In genomic region chr8:35256958-35257357, GRCm38 (mm10) we compare ENCODE assay signal across 10 mouse cellular contexts.
DNase-seq lines count a peak whose midpoint lies in the region; ATAC-seq and TF ChIP-seq lines count a peak whose summit lies in the region.
"Had no signal": no experiment of that assay in that cellular context is flagged by ENCODE, and none has a peak within 500 bp of the region (broad histone marks: within the 10 kb centered on the region; RNA-seq: fewer than 3 reads in every experiment).

No protein-coding gene starts in this region.

- H3K4me3 ChIP-seq in lung, adult 2 months (replicated peaks; ENCODE audit: extremely low read depth, low read depth, low read length): no peak overlapping the region
- H3K4me3 ChIP-seq: lung, embryonic 15.5 days; myocyte had no signal

- TF ChIP-seq CTCF in lung, adult 2 months (IDR thresholded peaks at IDR 0.05; ENCODE audit: insufficient read depth, low read length): peak; percentile 1; the same call in 1 of the 2 replicates

- TF ChIP-seq POLR2A in lung, adult 2 months (IDR thresholded peaks at IDR 0.05; ENCODE audit: borderline replicate concordance, extremely low read depth, low read depth, low read length): no peak

- intact Hi-C loops in heart, postnatal 25 days (cut with DNase I): no loop called here

- WGBS in lung, adult 2 months: 45% methylated on average over 4 of the region's 4 CpGs

- no peaks in the 10 kb centered on the region for H3K4me1 ChIP-seq in lung, adult 2 months (ENCODE audit: control insufficient read depth, insufficient read depth, low read length)
- H3K4me1 ChIP-seq: lung, embryonic 15.5 days had no signal

- DNase-seq in heart, postnatal 4 days: peak; percentile 13
- no peak for DNase-seq in heart, postnatal 25 days (ENCODE audit: low spot score)
- no peak for DNase-seq in lung, adult 2 months
- no peak for DNase-seq in lung, postnatal 4 days
- peak; percentile 58 for DNase-seq in thymus, postnatal 0 days (ENCODE audit: low spot score)
- no peak for DNase-seq in ovary, postnatal 10 days (ENCODE audit: low spot score)
- no peak for DNase-seq in urinary bladder, postnatal 10 days (ENCODE audit: low spot score)

- peak; percentile 58 for ATAC-seq in common myeloid progenitor, adult 5-6 weeks (replicated peaks; ENCODE audit: low read depth, poor library complexity, severe bottlenecking)

Comparison
In these comparisons a context has a peak if more than half of its experiments do, and no peak if none do; other contexts are left out.
1. DNase-seq: peak in heart, postnatal 4 days (single experiment) and thymus, postnatal 0 days (single experiment); none in heart, postnatal 25 days (single experiment), lung, adult 2 months (single experiment), lung, postnatal 4 days (0 of 2), ovary, postnatal 10 days (single experiment) and urinary bladder, postnatal 10 days (single experiment).